Mouse (Mus musculus) hematopoietic stem cell, adult 5-6 weeks (primary cell): Measurements from ENCODE around the gene Igfbp2. TPM values are rescaled to one million over a fixed set of nuclear protein-coding genes. Genes with fewer than 3 reads are reported as not detected.

Source experiments
- ATAC-seq, 2 experiments: fragments of 125-278 bp in 1 of 2; replicated peaks in 1 of 2; 2 replicates each; pipeline ENCODE4 v1.8.0; 2016 to 2017; ENCODE audit warnings: inconsistent platforms in 2 of 2, mild to moderate bottlenecking in 2 of 2, moderate number of reproducible peaks in 2 of 2, low read depth in 1 of 2, moderate TSS enrichment in 1 of 2; ENCODE audit not compliant: low FRiP score in 2 of 2, poor library complexity in 2 of 2, severe bottlenecking in 2 of 2, insufficient read depth in 1 of 2, low TSS enrichment in 1 of 2
- total RNA-seq: library from RNA; stranded (forward); fragments of 172-1452, 232-1000 nt; gene quantifications from 2 replicates; pipeline ENCODE4 v1.2.3, GENCODE M21; 2017

Igfbp2 gene
- total RNA-seq, 1 experiment from 2014 or later, result not detected

DNA sequence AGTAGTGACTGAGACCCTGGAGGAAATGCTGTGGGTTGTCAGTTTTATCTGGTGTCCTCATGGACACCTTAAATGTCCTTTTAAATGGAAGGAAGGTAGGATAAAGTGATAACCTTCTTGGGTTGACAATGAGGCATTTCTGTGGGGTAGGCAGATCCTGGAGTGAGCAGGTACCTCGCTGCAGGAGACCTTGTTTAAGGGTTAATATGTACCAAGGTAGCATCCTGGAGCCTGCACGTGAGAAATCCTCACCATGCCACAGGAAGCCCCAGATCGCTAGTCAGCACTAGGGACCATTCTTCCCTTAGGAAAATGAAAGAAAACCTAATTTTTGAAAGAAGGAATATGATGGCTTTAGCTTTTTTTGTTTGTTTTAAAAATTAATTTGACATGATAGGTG lies 51.4 kb downstream of the Igfbp2 start:
- ATAC-seq, result no peak

DNA sequence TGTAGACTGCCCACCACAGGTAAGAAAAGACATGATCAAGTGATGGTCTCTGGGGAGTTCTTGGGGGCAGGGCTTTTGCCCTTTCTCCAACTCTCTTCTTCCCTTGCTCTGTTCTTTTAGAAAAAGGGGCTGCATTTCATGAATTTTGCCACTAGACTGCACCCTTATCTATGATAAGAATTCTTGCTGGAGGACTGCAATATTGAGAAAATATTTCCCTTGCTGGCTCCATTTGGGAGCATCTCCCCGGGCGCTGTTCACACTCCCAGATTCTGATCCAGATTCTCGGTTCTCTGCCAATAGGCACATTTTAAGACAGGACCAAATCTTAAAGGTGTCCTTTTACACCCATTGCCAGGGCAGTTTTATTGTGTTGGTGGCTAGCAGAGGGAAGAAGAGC lies 51.8 kb downstream of the Igfbp2 start:
- no peak for ATAC-seq

DNA sequence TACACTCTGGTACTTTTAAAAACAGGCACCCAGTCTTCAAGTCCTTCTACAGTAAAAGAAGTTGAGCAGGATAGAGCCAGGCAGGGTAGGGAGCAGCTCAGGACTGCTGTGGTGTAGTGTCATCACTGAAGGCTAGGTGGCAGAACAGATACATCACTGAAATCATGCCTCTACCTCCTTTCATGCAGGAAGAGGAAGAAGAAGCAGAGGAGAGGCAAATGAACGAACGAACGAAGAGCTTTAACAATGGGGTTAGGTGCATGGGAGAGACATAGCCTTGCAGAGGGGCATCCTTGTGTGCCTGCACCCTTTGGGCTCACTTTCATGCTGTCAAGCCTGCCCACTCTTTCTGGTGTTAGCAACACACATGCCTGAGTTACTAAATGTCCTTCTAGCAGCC lies 53.6 kb downstream of the Igfbp2 start:
- ATAC-seq, result peak; percentile 73 to 88

DNA sequence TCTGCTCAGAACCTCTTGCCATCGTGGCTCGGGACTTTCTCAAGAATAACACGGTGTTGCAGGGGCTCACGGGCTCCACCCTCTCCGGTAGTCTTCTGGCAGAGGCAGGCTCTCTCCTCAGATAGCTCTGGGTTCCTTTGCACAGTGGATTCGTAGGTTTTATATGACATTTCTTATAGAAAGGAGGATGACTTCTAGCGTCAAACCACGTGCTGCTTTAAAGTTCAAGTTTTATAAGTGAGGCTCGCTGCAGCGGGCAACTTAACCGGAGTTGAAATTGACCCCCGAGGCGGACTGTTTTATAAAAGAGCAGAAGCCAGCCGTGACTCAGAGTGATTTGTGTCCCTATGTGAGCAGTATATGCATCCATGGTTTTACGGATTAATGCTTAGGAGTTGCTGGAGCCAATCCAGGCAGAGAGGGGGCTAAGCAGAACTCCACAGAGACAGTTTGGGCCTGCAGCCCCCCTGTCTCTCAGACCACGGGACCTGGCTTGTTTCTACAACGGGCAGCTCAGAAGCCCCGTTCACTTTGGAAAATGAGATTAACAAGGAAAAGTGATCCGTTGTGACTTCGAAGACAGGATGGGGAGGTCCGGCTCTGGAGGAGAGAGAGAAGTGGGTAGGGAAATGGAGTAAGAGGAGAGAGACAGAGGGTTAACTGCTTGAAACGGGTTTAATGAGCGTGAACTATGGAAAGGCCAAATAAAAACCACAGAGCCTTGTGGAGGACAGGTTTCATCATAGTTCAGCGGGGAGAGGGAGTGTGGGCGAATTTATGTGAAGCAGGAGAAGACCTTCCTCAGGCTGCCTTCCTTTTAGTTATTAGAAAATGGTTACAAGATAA lies 54.4 kb downstream of the Igfbp2 start:
- ATAC-seq, result no peak

DNA sequence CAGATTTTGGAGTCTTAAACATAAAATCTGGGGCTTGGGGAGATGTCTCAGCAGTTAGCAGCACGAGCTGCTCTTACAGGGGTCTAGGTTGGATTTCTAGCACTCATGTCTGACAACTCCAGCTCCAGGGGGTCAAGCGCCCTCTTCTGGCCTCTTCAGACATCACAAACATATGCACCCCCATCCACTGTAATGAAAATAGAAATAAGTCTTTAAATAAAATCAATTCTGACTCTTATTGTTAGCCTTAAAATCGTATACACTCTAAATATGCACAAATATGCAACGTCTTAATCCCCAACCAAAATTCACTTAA lies 55.0 kb downstream of the Igfbp2 start:
- ATAC-seq, result no peak

DNA sequence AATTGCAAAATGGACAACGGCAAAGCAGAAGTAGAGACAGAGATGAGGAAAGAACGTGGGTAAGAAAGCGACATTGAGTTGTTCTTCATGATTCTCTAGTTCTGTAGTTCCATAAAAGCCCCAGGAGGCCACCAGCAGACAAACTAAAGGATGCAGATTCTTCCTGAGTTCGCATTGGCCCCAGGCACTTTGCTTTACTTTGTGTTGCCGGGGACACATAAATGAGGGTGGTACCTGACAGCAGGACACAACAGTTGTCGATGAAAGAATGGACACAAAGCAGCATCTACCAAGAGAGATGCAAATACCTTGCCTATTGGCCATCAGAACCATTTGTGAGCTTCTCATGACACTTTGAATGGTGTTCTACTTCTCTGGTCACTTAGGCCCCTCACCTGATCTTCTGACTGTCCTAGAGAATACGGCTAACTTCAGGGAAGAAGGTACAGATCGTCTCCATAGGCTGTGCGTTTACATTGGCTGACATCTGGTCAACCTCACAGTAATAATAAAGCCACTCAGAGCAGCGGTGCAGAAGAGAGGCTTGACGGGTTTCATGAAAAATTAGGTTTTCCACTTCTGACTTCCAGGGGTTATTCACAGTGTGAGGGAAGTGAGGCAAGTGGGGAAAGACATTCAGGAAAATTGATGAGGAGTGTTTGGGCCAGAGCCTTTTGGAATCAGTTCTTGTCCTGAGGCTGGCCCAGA lies 61.0 kb downstream of the Igfbp2 start:
- ATAC-seq, result no peak

DNA sequence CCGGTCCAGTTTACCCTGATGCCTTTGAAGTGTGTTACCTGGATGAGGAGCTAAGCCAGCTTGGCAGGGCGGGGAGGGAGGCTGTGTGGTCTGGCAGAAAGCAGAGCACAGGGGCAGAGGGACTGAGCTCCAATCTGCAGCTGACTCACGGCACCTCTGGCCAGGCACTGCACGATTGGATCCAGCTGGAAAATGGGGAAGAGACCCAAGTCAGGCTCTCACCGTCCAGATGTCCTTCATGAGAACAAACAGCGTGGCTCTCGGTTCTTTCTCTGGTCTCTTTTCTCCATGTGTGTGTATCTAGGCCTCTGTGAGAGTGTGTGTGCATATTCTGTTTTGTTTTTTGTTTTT lies 61.5 kb downstream of the Igfbp2 start:
- ATAC-seq, result no peak

DNA sequence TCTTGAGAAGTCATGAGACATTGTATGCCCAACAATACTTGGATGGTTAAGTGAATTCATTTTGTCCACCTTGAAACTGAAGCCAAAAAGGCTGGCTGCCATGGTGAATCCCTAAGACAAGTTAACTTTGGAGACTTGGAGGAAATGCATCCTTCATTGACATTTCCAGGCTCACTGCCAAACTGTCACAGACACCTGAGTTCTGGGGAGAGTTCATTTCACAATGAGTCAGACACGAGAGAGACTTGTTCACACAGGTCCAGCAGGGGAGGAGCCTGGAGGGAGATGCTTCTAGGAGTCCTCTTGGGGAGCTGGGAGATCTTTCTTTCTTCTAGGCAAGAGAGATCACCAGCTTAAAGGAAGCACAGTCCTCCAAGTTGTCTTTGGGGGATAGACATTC lies 63.6 kb downstream of the Igfbp2 start:
- ATAC-seq, result no peak

DNA sequence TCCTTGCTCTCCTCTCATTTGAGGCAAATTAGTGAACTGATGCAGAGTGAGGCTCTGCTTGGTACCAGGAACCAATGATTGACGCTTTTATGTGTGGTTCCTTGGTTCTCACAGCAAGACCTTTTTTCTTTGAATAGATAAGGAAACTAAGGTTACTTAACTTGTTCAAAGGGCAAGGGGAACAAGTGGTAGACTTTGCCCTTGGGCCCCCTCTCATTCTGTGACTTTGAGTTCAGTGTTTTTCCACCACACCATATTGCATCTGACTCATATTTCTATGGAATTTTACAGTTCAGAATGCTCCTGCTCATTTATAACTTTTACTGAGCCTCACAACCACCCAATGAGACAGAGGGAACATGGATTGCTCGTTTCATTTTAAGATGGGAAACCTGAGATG lies 71.5 kb downstream of the Igfbp2 start:
- no peak for ATAC-seq

Other genes starting within 250 kb of the Igfbp2 start
- 31.7 and 35.7 TPM in 2 replicates for gene Smarcal1, start 241.3 kb upstream of the Igfbp2 start, total RNA-seq
- gene Ankar, start 123.9 kb upstream of the Igfbp2 start, total RNA-seq, result not detected in 2 replicates
- gene Rpl37a, start 113.2 kb upstream of the Igfbp2 start, total RNA-seq, result 343 and 818 TPM in 2 replicates
- gene Igfbp5, start 50.4 kb downstream of the Igfbp2 start, total RNA-seq, result 0.30 and 0.69 TPM in 2 replicates
- gene Tnp1, start 191.4 kb downstream of the Igfbp2 start, total RNA-seq, result not detected in 2 replicates